Mouse (Mus musculus) kidney, postnatal 0 days (tissue): ENCODE results near the gene Gm10190. TPM values are rescaled to one million over a fixed set of nuclear protein-coding genes. Genes with fewer than 3 reads are reported as not detected.

ENCODE experiments used
- ATAC-seq: fragments of 200-750 bp; cut with Nextera tagmentation; replicated peaks from 2 replicates; pipeline ENCODE4 v1.8.0; 2017; ENCODE audit warnings: low read depth, moderate number of reproducible peaks, moderate TSS enrichment, moderate library complexity; ENCODE audit not compliant: low FRiP score
- DNase-seq: peaks from one replicate; pipeline ENCODE4 v3.0.0-alpha.2; 2016; ENCODE audit warnings: low spot score
- H3K27ac ChIP-seq: fragments of 300-500 bp; sonication (generic); 2 replicates; pipeline ENCODE4 v1.5.1; 2014; ENCODE audit warnings: mild to moderate bottlenecking
- H3K27me3 ChIP-seq: fragments of 300-500 bp; sonication (generic); 2 replicates; pipeline ENCODE4 v1.6.1; 2014; ENCODE audit warnings: low read length, mixed read lengths; ENCODE audit not compliant: insufficient read depth
- H3K36me3 ChIP-seq: fragments of 300-500 bp; sonication (generic); 2 replicates; pipeline ENCODE4 v1.6.1; 2014; ENCODE audit warnings: low read length, mixed read lengths; ENCODE audit not compliant: insufficient read depth
- H3K4me1 ChIP-seq: fragments of 300-500 bp; sonication (generic); replicated peaks from 2 replicates; pipeline ENCODE4 v1.6.1; 2014; ENCODE audit warnings: antibody characterized with exemption, low read length, mixed read lengths; ENCODE audit not compliant: insufficient read depth
- H3K4me2 ChIP-seq: fragments of 300-500 bp; sonication (generic); 2 replicates; pipeline ENCODE4 v1.6.1; 2014; ENCODE audit warnings: mild to moderate bottlenecking, low read length, moderate library complexity, mixed read lengths
- H3K4me3 ChIP-seq: fragments of 300-500 bp; sonication (generic); replicated peaks from 2 replicates; pipeline ENCODE4 v1.5.1; 2014; ENCODE audit warnings: low read depth, low read length
- H3K9ac ChIP-seq: fragments of 300-500 bp; sonication (generic); 2 replicates; pipeline ENCODE4 v1.6.1; 2014; ENCODE audit warnings: low read depth, low read length
- H3K9me3 ChIP-seq: fragments of 300-500 bp; sonication (generic); replicated peaks from 2 replicates; pipeline ENCODE4 v1.6.1; 2016; ENCODE audit warnings: low read length, inconsistent platforms, mixed read lengths
- CTCF ChIP-seq: IDR thresholded peaks from 2 replicates; pipeline ENCODE4 v1.5.1; 2016; ENCODE audit warnings: antibody characterized with exemption, low read depth, mild to moderate bottlenecking, moderate library complexity
- WGBS: fragments of 180-500 bp; shearing (Covaris S2); extraction: QIAGEN DNeasy Blood & Tissue Kit; methylation state at CpG from one replicate; pipeline ENCODE4 v1.1.7; 2014; 5-methylcytosine and 5-hydroxymethylcytosine counted together
- polyA plus RNA-seq: library from polyadenylated mRNA; unstranded; fragments of >200 nt; fragmentation: Nextera tagmentation; extraction: Ambion mirVana; gene quantifications from 2 replicates; pipeline ENCODE4 v1.2.1, GENCODE M21; 2015

The Gm10190 gene
- 2.6 and 2.8 TPM in 2 replicates for polyA plus RNA-seq

- Histone ChIP-seq H3K4me2 (peak within 1 kb of the TSS; percentile 82), H3K27me3 (no peaks in the 10 kb centered on the region), H3K4me1 (peaks cover 9% of the 10 kb centered on the region), H3K9me3 (no peaks in the 10 kb centered on the region), H3K36me3 (no peaks in the 10 kb centered on the region), H3K27ac (peak within 1 kb of the TSS; percentile 70), H3K4me3 (peak within 1 kb of the TSS; percentile 37), H3K9ac (peak within 1 kb of the TSS; percentile 81)
- peak; percentile 92 for DNase-seq
- TF ChIP-seq CTCF = no peak
- peak; percentile 97 for ATAC-seq
- 2% methylated on average over 85 of the region's 102 CpGs for WGBS
These were observed at the start of gene Gm10190 for GRCm38 (mm10) chr17:80372989-80373725. TSS of gene Gm10190 (minus strand) at chr17:80373541.

- H3K4me1 ChIP-seq = no peaks in the 10 kb centered on the region
- DNase-seq = no peak
- H3K27me3 ChIP-seq = no peaks in the 10 kb centered on the region
- H3K4me2 ChIP-seq = no peak overlapping the region
- TF ChIP-seq CTCF = no peak
- H3K36me3 ChIP-seq = peaks cover 33% of the 10 kb centered on the region
- no peak overlapping the region for H3K4me3 ChIP-seq
- no peak overlapping the region for H3K9ac ChIP-seq
- H3K9me3 ChIP-seq = no peaks in the 10 kb centered on the region
- H3K27ac ChIP-seq = no peak overlapping the region
- 98% methylated on average over 1 of the region's 1 CpGs for WGBS
- ATAC-seq = no peak
These were observed 47.7 kb upstream of the Gm10190 start for GRCm38 (mm10) chr17:80420998-80421397.

DNA sequence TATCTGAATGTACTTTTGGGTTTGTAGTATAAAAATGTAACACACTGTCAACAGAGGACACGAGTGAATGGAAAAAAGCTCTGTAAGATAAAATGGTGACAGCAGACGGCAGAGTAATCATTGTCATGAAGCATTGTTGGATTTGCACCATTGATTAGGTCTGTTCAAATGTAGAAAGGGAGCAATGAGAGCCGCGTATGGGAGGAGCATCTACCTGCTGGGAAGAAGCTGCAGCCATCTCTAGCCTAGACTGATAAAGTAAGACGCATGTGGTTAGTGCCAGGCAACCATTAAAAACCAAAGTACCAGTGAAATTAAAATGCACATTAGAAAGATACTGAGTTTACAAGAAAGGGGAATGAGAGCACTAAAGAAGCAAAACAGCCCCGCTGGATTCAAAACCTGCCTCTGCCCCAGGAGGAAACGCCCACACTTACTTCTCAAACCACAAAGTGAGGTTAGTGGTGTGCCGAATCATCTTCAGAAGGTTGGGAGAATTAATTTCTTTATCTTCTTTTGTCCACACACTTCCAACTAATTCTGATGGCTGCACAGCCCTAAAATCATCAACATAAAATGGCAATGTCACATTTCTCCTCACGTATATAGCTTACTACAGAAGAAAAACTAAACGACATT lies 45.4 kb upstream of the Gm10190 start:
- TF ChIP-seq CTCF = no peak
- no peak overlapping the region for H3K9ac ChIP-seq
- H3K4me1 ChIP-seq = no peaks in the 10 kb centered on the region
- H3K27ac ChIP-seq = no peak overlapping the region
- H3K27me3 ChIP-seq = no peaks in the 10 kb centered on the region
- no peak overlapping the region for H3K4me3 ChIP-seq
- H3K4me2 ChIP-seq = no peak overlapping the region
- H3K9me3 ChIP-seq = no peaks in the 10 kb centered on the region
- DNase-seq = no peak
- peaks cover 44% of the 10 kb centered on the region for H3K36me3 ChIP-seq
- WGBS = 86% methylated on average over 10 of the region's 10 CpGs
- no peak for ATAC-seq

GRCm38 (mm10) chr17:80411182-80411581 lies 37.8 kb upstream of the Gm10190 start:
- Histone ChIP-seq H3K36me3 (peaks cover 48% of the 10 kb centered on the region), H3K9ac (no peak overlapping the region), H3K27ac (no peak overlapping the region), H3K27me3 (no peaks in the 10 kb centered on the region), H3K9me3 (no peaks in the 10 kb centered on the region), H3K4me1 (no peaks in the 10 kb centered on the region), H3K4me3 (no peak overlapping the region), H3K4me2 (no peak overlapping the region)
- WGBS = 63% methylated on average over 1 of the region's 1 CpGs
- peak; percentile 27 for DNase-seq
- peak; percentile 64 for TF ChIP-seq CTCF
- no peak for ATAC-seq

DNA sequence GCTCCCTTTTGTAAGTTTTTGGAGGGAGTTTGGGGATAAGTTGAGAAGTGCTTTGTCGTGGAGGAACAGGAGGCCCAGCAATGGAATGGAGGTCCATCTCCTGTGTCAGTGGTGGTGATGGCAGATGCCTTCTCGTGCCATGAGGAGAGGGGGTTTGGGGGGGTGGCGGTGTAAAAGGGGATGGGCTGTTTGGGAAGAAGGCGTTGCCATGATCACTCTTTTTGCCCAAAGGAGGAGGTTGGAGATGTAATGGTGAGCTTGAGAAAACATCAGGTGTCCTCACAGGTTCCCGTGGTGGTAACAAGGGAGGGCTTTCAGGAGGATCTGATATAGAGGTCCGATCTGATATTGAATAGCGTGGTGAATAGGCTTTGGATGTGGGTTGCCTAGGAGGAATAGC lies 24.9 kb upstream of the Gm10190 start:
- Histone ChIP-seq H3K9me3 (no peaks in the 10 kb centered on the region), H3K27ac (no peak overlapping the region), H3K27me3 (no peaks in the 10 kb centered on the region), H3K4me2 (no peak overlapping the region), H3K4me3 (no peak overlapping the region), H3K9ac (no peak overlapping the region), H3K36me3 (peaks cover 16% of the 10 kb centered on the region; the same call in 1 of the 2 replicates), H3K4me1 (no peaks in the 10 kb centered on the region)
- WGBS = 95% methylated on average over 7 of the region's 7 CpGs
- ATAC-seq = no peak
- TF ChIP-seq CTCF = no peak
- no peak for DNase-seq

GRCm38 (mm10) chr17:80391423-80392403 lies 18.4 kb upstream of the Gm10190 start:
- no peaks in the 10 kb centered on the region for H3K4me1 ChIP-seq
- no peaks in the 10 kb centered on the region for H3K36me3 ChIP-seq
- H3K4me2 ChIP-seq = peak overlapping the region; percentile 62
- H3K9ac ChIP-seq = no peak overlapping the region
- no peaks in the 10 kb centered on the region for H3K27me3 ChIP-seq
- 9% methylated on average over 17 of the region's 17 CpGs for WGBS
- DNase-seq (peak; percentile 88), ATAC-seq (peak; percentile 94)
- TF ChIP-seq CTCF = peak; percentile 58; the same call in 1 of the 2 replicates
- H3K9me3 ChIP-seq = no peaks in the 10 kb centered on the region
- H3K4me3 ChIP-seq = peak overlapping the region; percentile 31
- H3K27ac ChIP-seq = no peak overlapping the region
